In genomic region chr1:164408655-164409054, GRCm38 (mm10) we compare ENCODE assay signal across 30 mouse cellular contexts. TPM values are rescaled to one million over a fixed set of nuclear protein-coding genes. Genes with fewer than 3 reads are reported as not detected.
DNase-seq lines count a peak whose midpoint lies in the region; ATAC-seq lines count a peak whose summit lies in the region.
"Had no signal": no experiment of that assay in that cellular context is flagged by ENCODE, and none has a peak within 500 bp of the region (broad histone marks: within the 10 kb centered on the region; RNA-seq: fewer than 3 reads in every experiment).

No protein-coding gene starts in this region.

- no peak overlapping the region for H3K27ac ChIP-seq in embryonic facial prominence, embryonic 14.5 days (replicated peaks; ENCODE audit: low read depth, low read length)
- no peak overlapping the region for H3K27ac ChIP-seq in embryonic facial prominence, embryonic 10.5 days (replicated peaks)
- H3K27ac ChIP-seq in midbrain, embryonic 14.5 days (replicated peaks; ENCODE audit: low read depth, low read length), result no peak overlapping the region
- no peak overlapping the region for H3K27ac ChIP-seq in midbrain, embryonic 15.5 days
- H3K27ac ChIP-seq: embryonic facial prominence, embryonic 13.5 days; hindbrain, embryonic 15.5 days; intestine, embryonic 15.5 days; kidney, postnatal 0 days; limb, embryonic 13.5 days; lung, embryonic 15.5 days; stomach, postnatal 0 days had no signal

- no peaks in the 10 kb centered on the region for H3K27me3 ChIP-seq in embryonic facial prominence, embryonic 14.5 days (replicated peaks; ENCODE audit: control insufficient read depth, insufficient read depth, low read length)
- H3K27me3 ChIP-seq in embryonic facial prominence, embryonic 10.5 days (replicated peaks; ENCODE audit: low read depth, poor library complexity, severe bottlenecking), result no peaks in the 10 kb centered on the region
- no peaks in the 10 kb centered on the region for H3K27me3 ChIP-seq in midbrain, embryonic 14.5 days (ENCODE audit: control insufficient read depth, insufficient read depth, low read length)
- no peaks in the 10 kb centered on the region for H3K27me3 ChIP-seq in midbrain, embryonic 15.5 days (replicated peaks)
- H3K27me3 ChIP-seq: embryonic facial prominence, embryonic 13.5 days; hindbrain, embryonic 15.5 days; intestine, embryonic 15.5 days; limb, embryonic 13.5 days; lung, embryonic 15.5 days had no signal

- peak; percentile 20 for DNase-seq in embryonic facial prominence, embryonic 14.5 days (ENCODE audit: low spot score)
- DNase-seq in embryonic facial prominence, embryonic 10.5 days (ENCODE audit: low spot score), result no peak
- DNase-seq in heart, adult 11 months, result peak; percentile 36
- DNase-seq in heart, postnatal 36 days, result no peak
- peak; percentile 49 for DNase-seq in midbrain, embryonic 14.5 days
- DNase-seq in mesoderm, embryonic 11.5 days (ENCODE audit: low read depth, low spot score), result peak; percentile 23
- DNase-seq: adrenal gland, adult 8-10 months; cerebellum, adult 8-10 months; cerebellum, postnatal 25 days; gastrocnemius, postnatal 25 days; heart, adult 18-20 months; heart, postnatal 4 days; kidney, adult 8-10 months; kidney, postnatal 4 days; right cerebral cortex, postnatal 4 days; thymus, adult 18-20 months; thymus, postnatal 25 days had no signal

- H3K4me1 ChIP-seq in embryonic facial prominence, embryonic 14.5 days (ENCODE audit: control insufficient read depth, insufficient read depth, low read length), result no peaks in the 10 kb centered on the region
- H3K4me1 ChIP-seq in embryonic facial prominence, embryonic 10.5 days, result no peaks in the 10 kb centered on the region
- 0 out of 2 replicates have a peak, but pooled peaks cover 6% of the 10 kb centered on the region for H3K4me1 ChIP-seq in midbrain, embryonic 14.5 days (ENCODE audit: control insufficient read depth, insufficient read depth, low read length)
- H3K4me1 ChIP-seq in midbrain, embryonic 15.5 days, result no peaks in the 10 kb centered on the region; the same call in 1 of the 2 replicates
- H3K4me1 ChIP-seq: embryonic facial prominence, embryonic 13.5 days; hindbrain, embryonic 15.5 days; limb, embryonic 13.5 days had no signal

- H3K36me3 ChIP-seq in embryonic facial prominence, embryonic 14.5 days (ENCODE audit: control insufficient read depth, insufficient read depth, low read length), result peaks cover 4% of the 10 kb centered on the region
- peaks cover 11% of the 10 kb centered on the region for H3K36me3 ChIP-seq in embryonic facial prominence, embryonic 10.5 days (replicated peaks)
- 0 out of 2 replicates have a peak, but pooled peaks cover 2% of the 10 kb centered on the region for H3K36me3 ChIP-seq in midbrain, embryonic 14.5 days (ENCODE audit: control insufficient read depth, insufficient read depth, low read length)
- H3K36me3 ChIP-seq in midbrain, embryonic 15.5 days (replicated peaks), result no peaks in the 10 kb centered on the region
- H3K36me3 ChIP-seq: lung, embryonic 15.5 days had no signal

- H3K9me3 ChIP-seq in embryonic facial prominence, embryonic 14.5 days (ENCODE audit: control insufficient read depth, low read length), result no peaks in the 10 kb centered on the region
- H3K9me3 ChIP-seq in embryonic facial prominence, embryonic 10.5 days, result no peaks in the 10 kb centered on the region
- H3K9me3 ChIP-seq in midbrain, embryonic 14.5 days (ENCODE audit: control insufficient read depth, low read length), result no peaks in the 10 kb centered on the region
- no peaks in the 10 kb centered on the region for H3K9me3 ChIP-seq in midbrain, embryonic 15.5 days
- H3K9me3 ChIP-seq: embryonic facial prominence, embryonic 13.5 days; G1E; hindbrain, embryonic 15.5 days; intestine, embryonic 15.5 days; limb, embryonic 13.5 days; lung, embryonic 15.5 days had no signal

- intact Hi-C loops in heart, postnatal 36 days (cut with DNase I), result no loop called here

- H3K9ac ChIP-seq in embryonic facial prominence, embryonic 14.5 days (ENCODE audit: low read depth, low read length), result no peak overlapping the region
- H3K9ac ChIP-seq in midbrain, embryonic 14.5 days (replicated peaks; ENCODE audit: low read length), result no peak overlapping the region
- no peak overlapping the region for H3K9ac ChIP-seq in midbrain, embryonic 15.5 days
- H3K9ac ChIP-seq: embryonic facial prominence, embryonic 13.5 days; hindbrain, embryonic 15.5 days; intestine, embryonic 15.5 days; limb, embryonic 13.5 days; lung, embryonic 15.5 days had no signal

- no peak overlapping the region for H3K4me3 ChIP-seq in embryonic facial prominence, embryonic 14.5 days (ENCODE audit: low read depth, low read length)
- H3K4me3 ChIP-seq in embryonic facial prominence, embryonic 10.5 days, result no peak overlapping the region
- H3K4me3 ChIP-seq in midbrain, embryonic 14.5 days (replicated peaks; ENCODE audit: low read depth, low read length), result no peak overlapping the region
- no peak overlapping the region for H3K4me3 ChIP-seq in midbrain, embryonic 15.5 days
- H3K4me3 ChIP-seq: embryonic facial prominence, embryonic 13.5 days; erythroblast, embryonic 14.5 days; hindbrain, embryonic 15.5 days; intestine, embryonic 15.5 days; limb, embryonic 13.5 days; lung, embryonic 15.5 days; myocyte had no signal

- no peak overlapping the region for H3K4me2 ChIP-seq in embryonic facial prominence, embryonic 14.5 days (ENCODE audit: low read depth, low read length)
- H3K4me2 ChIP-seq in midbrain, embryonic 14.5 days (ENCODE audit: low read length), result no peak overlapping the region
- no peak overlapping the region for H3K4me2 ChIP-seq in midbrain, embryonic 15.5 days
- H3K4me2 ChIP-seq: embryonic facial prominence, embryonic 13.5 days; heart, embryonic 11.5 days; hindbrain, embryonic 15.5 days; intestine, embryonic 15.5 days; limb, embryonic 13.5 days; liver, embryonic 11.5 days; lung, embryonic 15.5 days had no signal

- 49% methylated on average over 2 of the region's 2 CpGs for WGBS in embryonic facial prominence, embryonic 14.5 days
- 47% methylated on average over 2 of the region's 2 CpGs for WGBS in embryonic facial prominence, embryonic 10.5 days
- 37% methylated on average over 2 of the region's 2 CpGs for WGBS in midbrain, embryonic 14.5 days
- WGBS in midbrain, embryonic 15.5 days, result 28% methylated on average over 2 of the region's 2 CpGs

- no peak for ATAC-seq in embryonic facial prominence, embryonic 14.5 days (ENCODE audit: low read depth)
- no peak for ATAC-seq in midbrain, embryonic 14.5 days (ENCODE audit: low FRiP score, low TSS enrichment)
- no peak for ATAC-seq in midbrain, embryonic 15.5 days (replicated peaks)
- ATAC-seq: intestine, embryonic 15.5 days had no signal

RNA-seq across cellular contexts. Expression of gene Atp1b1, which starts 49.5 kb away (rescaled TPM):
- polyA plus RNA-seq in embryonic facial prominence, embryonic 14.5 days (2014; fragmentation: Nextera tagmentation; extraction: Ambion mirVana), result 37.0 and 44.0 TPM in 2 replicates
- polyA plus RNA-seq in embryonic facial prominence, embryonic 10.5 days (2016; fragmentation: Nextera tagmentation; extraction: Ambion mirVana), result 6.9 and 7.4 TPM in 2 replicates
- total RNA-seq in heart, postnatal 36 days (2021), result 100 to 1,000 TPM; 382 to 399 TPM
- polyA plus RNA-seq in midbrain, embryonic 14.5 days (2014; fragmentation: Nextera tagmentation; extraction: Ambion mirVana), result 133 and 164 TPM in 2 replicates
- polyA plus RNA-seq in midbrain, embryonic 15.5 days (2015; fragmentation: Nextera tagmentation; extraction: Ambion mirVana), result 210 and 216 TPM in 2 replicates
- polyA plus RNA-seq: erythroblast, embryonic 14.5 days; G1E had no signal

Comparison
In these comparisons a context has a peak if more than half of its experiments do, and no peak if none do; other contexts are left out.
1. DNase-seq: peak in embryonic facial prominence, embryonic 14.5 days (single experiment), heart, adult 11 months (single experiment), midbrain, embryonic 14.5 days (single experiment) and mesoderm, embryonic 11.5 days (single experiment); none in embryonic facial prominence, embryonic 10.5 days (single experiment) and heart, postnatal 36 days (0 of 2).